Mouse (Mus musculus) erythroblast, embryonic 14.5 days (primary cell): Measurements from ENCODE around the gene Wnt2. TPM values are rescaled to one million over a fixed set of nuclear protein-coding genes. Genes with fewer than 3 reads are reported as not detected.
A peak's percentile ranks its signal among the peaks of the same experiment; 100 is the strongest.

Source experiments
- H3K27me3 ChIP-seq: 2 replicates; pipeline ENCODE4 v1.6.1; 2012; ENCODE audit warnings: inconsistent platforms; ENCODE audit not compliant: control insufficient read depth
- H3K36me3 ChIP-seq: 2 replicates; pipeline ENCODE4 v1.6.1; 2012; ENCODE audit warnings: mild to moderate bottlenecking, inconsistent platforms; ENCODE audit not compliant: control insufficient read depth
- H3K4me1 ChIP-seq: 2 replicates; pipeline ENCODE4 v1.6.1; 2012; ENCODE audit warnings: inconsistent platforms; ENCODE audit not compliant: control insufficient read depth
- H3K4me3 ChIP-seq: replicated peaks from 2 replicates; pipeline ENCODE3; 2012; ENCODE audit warnings: moderate library complexity, mild to moderate bottlenecking, inconsistent platforms
- H3K9me3 ChIP-seq: 2 replicates; pipeline ENCODE4 v1.6.1; 2012; ENCODE audit warnings: low read length, inconsistent platforms, mixed read lengths; ENCODE audit not compliant: control insufficient read depth
- GATA1 ChIP-seq: IDR thresholded peaks from 2 replicates; pipeline ENCODE4 v1.6.1; 2012; ENCODE audit warnings: low read length, inconsistent platforms, mixed read lengths
- TAL1 ChIP-seq: IDR thresholded peaks from 3 replicates; pipeline ENCODE4 v1.6.1; 2012; ENCODE audit warnings: low read length, inconsistent platforms, mixed read lengths
- polyA plus RNA-seq: library from polyadenylated mRNA; stranded (reverse); fragments of >175 nt; gene quantifications from 2 replicates; pipeline ENCODE4 v1.2.3, GENCODE M21; 2012

Gene Wnt2
- not detected in 2 replicates for polyA plus RNA-seq

DNA sequence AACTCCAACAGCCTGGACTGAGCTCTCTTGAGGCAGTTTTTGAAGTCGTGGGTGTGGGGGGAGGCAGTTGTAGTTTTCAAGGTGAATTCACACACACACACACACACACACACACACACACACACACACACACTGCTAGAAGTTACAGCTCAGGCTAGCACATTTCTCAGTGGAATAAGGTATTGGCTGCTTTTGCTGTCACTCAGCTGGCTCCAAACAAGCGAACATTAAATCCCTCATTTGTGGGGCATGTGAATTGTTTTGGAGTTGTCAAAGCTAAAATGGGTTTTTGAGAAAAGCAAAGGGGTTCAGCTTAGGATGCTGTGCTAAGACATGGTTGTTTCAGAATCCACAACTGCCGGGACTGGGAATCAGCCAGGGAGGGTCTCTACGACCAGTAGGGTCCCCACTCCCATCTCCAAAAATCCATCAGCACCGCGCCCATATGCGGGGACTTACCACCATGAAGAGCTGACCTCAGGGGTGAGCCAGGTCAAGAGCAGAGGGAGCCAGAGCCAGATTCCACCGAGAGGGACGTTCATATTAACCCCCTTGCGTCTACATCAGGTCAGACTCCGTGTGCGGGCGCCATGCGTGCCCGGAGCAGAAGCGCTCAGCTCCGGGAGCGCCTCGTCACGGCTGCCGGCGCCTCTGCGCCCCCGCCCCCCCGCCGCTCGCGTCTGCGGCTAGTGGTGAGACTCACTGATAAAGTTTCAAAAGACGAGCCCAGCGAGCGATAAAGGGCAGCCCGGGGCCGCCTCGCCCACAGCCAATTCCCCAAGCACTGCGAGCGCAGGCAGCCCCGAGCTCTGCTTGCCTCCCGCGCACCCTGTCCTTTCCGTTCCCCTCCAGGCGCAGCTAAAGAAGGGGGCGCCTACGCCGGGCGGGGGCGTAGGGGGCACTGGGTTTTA is at the start of gene Wnt2:
Wnt2 (minus strand) TSS at position 840 of the 911 bp plus-strand sequence.
- Histone ChIP-seq H3K4me1 (peaks cover 18% of the 10 kb centered on the region), H3K9me3 (no peaks in the 10 kb centered on the region), H3K4me3 (peak within 1 kb of the TSS; percentile 9), H3K36me3 (no peaks in the 10 kb centered on the region), H3K27me3 (peaks cover 50% of the 10 kb centered on the region)
- TF ChIP-seq GATA1 (no peak), TAL1 (no peak)

DNA sequence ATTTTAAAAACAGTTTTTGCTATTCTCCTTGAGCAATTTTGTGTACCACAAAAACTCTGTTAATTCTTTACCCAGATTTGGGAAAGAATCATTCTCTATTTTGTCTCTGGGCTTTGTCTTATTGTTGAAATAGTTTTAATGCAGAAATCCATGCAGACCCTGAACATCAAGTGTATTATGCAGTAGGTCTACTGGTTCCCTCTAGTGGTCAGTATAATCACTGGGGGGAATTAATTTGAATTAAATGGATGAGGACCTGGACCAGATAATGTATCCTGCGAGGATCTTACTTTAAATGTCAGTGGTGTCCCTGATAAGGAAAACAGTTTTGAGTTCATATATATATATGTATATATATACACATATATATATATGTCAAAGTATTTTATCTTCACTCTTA is 48.2 kb upstream of the Wnt2 start:
- Histone ChIP-seq H3K9me3 (no peaks in the 10 kb centered on the region), H3K4me3 (no peak overlapping the region), H3K36me3 (no peaks in the 10 kb centered on the region), H3K4me1 (no peaks in the 10 kb centered on the region), H3K27me3 (no peaks in the 10 kb centered on the region)
- TF ChIP-seq GATA1 (no peak), TAL1 (no peak)

DNA sequence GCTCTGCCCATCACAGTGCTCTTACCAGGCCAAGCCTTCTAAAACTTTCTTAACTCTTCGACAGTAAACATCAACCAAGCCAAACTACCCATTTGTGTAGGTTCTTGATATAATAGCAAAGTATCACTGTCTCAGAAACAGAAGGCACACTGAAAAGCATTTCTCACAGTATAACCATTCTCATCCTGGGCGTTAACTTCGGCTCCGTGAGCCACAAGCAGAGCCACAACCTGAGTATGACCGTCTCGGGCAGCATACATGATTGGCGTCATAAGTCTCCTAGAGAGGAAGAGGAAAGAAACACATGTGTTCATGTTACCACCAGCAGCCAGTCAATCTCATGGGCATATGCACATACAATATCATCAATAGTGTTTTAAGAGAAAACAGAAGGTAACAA is 46.6 kb upstream of the Wnt2 start:
- no peaks in the 10 kb centered on the region for H3K9me3 ChIP-seq
- no peaks in the 10 kb centered on the region for H3K36me3 ChIP-seq
- H3K4me1 ChIP-seq = no peaks in the 10 kb centered on the region
- TF ChIP-seq TAL1 (no peak), GATA1 (no peak)
- no peak overlapping the region for H3K4me3 ChIP-seq
- H3K27me3 ChIP-seq = no peaks in the 10 kb centered on the region

DNA sequence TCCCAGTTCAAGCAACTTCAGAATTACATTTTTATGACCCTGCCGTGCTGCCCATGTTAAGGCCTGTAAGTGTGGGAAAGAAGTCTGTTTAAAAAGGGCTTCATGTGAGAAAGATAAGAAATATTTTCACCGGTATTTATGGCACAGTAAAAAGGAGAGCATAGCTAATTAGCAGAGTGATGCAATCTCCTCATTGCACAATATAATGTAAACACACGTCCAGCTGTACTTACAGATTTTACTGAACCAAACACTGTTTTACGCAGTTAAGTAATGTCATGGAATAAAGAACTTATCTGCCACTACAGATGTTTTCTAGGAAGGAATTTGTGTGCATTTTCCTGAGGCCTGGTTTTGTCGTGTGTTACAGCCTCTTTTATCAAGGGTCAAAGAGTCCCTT is 46.2 kb upstream of the Wnt2 start:
- no peaks in the 10 kb centered on the region for H3K36me3 ChIP-seq
- no peaks in the 10 kb centered on the region for H3K9me3 ChIP-seq
- TF ChIP-seq GATA1 (no peak), TAL1 (no peak)
- H3K4me3 ChIP-seq = no peak overlapping the region
- no peaks in the 10 kb centered on the region for H3K27me3 ChIP-seq
- no peaks in the 10 kb centered on the region for H3K4me1 ChIP-seq

DNA sequence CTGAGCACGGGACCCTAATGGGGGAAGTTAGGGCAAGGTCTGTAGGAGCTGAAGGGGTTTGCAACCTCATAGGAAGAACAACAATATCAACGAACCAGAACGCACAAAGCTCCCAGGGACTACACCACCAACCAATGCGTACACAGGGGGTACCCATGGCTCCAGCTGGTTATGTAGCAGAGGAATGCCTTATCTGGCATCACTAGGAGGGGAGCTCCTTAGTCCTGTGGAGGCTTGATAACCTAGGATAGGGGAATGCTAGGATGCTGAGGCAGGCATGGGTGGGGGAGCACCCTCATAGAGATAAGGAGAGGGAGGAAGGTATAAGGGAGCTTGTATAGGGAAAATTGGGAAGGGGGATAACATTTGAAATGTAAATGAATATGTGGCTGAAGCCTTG is 27.5 kb upstream of the Wnt2 start:
- Histone ChIP-seq H3K36me3 (no peaks in the 10 kb centered on the region), H3K4me3 (no peak overlapping the region)
- TF ChIP-seq TAL1 (no peak), GATA1 (no peak)

DNA sequence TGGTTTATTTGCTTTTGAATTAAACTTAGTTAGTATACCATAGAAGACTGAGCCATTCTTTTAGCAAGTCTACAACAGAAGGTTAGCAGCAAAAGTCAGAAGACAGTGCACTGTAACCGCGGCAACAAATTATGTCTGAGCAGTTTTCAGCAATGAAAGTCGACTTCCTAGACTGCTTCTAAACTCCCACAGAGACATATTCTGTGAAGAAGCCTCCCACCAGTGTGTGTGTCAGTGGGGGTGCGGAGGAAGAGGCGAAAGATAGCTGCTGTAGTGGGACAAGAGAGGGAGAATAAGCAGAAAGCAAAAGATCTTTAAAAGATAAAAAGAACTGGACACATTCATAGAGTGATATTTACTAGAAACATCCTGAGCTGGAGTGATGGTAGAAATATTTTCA is 21.3 kb upstream of the Wnt2 start:
- no peaks in the 10 kb centered on the region for H3K27me3 ChIP-seq
- H3K9me3 ChIP-seq = no peaks in the 10 kb centered on the region
- H3K36me3 ChIP-seq = no peaks in the 10 kb centered on the region
- no peak overlapping the region for H3K4me3 ChIP-seq
- no peaks in the 10 kb centered on the region for H3K4me1 ChIP-seq
- TF ChIP-seq TAL1 (no peak), GATA1 (no peak)

More for the DNA sequence above, 27.5 kb upstream of the Wnt2 start:
- no peaks in the 10 kb centered on the region for H3K27me3 ChIP-seq
- no peaks in the 10 kb centered on the region for H3K9me3 ChIP-seq
- peaks cover 5% of the 10 kb centered on the region for H3K4me1 ChIP-seq

DNA sequence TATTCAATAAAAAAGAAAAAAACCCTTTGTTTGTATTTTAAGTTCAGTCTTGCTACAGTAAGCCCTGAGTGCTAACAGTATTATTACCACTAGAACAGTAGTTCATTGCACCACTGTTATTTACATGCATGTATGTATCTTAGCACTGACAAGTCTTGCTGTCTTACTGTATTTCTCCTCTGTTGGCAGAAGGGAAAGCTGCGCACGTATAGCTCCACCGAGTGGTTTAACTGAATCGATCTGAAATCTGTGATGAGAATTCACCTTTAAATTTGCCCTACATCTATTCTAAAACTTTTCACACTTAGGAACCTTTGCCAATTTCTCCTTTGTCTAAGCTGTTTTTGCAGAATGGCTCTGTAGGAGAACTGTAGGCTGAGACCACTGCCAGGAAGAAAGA is 13.9 kb upstream of the Wnt2 start:
- Histone ChIP-seq H3K9me3 (no peaks in the 10 kb centered on the region), H3K4me3 (no peak overlapping the region), H3K36me3 (no peaks in the 10 kb centered on the region), H3K27me3 (no peaks in the 10 kb centered on the region), H3K4me1 (no peaks in the 10 kb centered on the region)
- TF ChIP-seq TAL1 (no peak), GATA1 (no peak)

DNA sequence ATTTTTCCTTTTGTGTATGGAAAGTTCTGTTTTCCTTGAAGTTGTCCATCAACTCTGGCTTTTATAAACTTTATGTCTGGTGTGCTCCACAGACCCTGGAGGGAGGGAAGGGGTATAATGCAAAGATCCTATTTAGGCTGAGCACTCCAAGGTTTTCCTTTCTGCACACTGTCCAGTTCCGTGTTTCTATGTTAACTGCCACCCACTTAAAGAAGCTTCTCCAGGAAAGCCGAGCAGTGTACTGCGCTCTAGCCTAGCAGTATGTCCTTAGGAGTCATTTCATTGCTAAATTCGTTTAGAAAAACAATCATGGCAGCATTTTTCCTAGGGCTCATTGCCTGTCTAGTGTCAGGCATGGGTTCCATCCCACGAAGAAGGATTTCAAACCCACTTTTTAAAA is 12.8 kb upstream of the Wnt2 start:
- Histone ChIP-seq H3K27me3 (no peaks in the 10 kb centered on the region), H3K36me3 (no peaks in the 10 kb centered on the region), H3K9me3 (no peaks in the 10 kb centered on the region), H3K4me3 (no peak overlapping the region), H3K4me1 (no peaks in the 10 kb centered on the region)
- TF ChIP-seq TAL1 (no peak), GATA1 (no peak)

DNA sequence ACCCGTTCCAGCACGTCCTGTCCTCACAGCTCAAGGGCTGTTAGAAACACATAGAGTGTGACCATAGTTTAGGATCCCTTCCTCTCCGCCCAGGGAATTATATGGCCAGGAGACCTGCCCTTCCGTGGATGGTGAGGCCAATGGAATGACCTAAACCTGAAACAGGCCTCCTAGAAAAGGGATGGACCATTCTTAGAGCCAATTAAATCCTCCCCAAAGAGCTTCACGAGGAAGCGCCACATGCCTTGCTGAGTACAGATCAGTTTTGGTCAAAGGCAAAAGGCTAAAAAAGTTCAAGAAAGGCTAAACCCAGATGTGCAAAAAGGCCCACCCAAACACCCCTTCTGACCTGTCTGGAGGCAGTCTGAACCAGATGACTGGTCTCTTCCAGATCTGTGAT is 1.9 kb upstream of the Wnt2 start:
- Histone ChIP-seq H3K4me3 (no peak overlapping the region), H3K27me3 (peaks cover 50% of the 10 kb centered on the region), H3K36me3 (no peaks in the 10 kb centered on the region), H3K9me3 (no peaks in the 10 kb centered on the region), H3K4me1 (peaks cover 18% of the 10 kb centered on the region)
- no peak for TF ChIP-seq GATA1
- no peak for TF ChIP-seq TAL1
